In the genomic region with DNA sequence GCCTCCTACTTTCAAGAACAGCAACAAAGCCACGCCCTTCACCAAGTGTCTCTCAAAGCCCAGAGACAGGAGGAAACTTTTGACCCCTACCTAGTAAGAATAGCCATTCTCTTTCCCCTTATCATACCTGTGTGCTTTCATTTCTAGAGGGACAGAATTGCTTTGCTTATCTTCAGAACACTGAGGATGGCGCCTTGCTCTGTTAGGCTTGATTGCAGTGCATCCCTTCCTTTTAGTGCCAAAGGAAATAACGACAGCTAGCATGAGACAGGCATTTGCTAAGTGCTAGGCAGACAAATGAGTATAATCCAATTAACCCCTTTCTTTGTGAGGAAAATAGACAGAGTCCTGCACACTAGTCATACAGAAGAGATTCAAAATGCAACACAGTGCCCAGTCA, we compare ENCODE assay signal across 35 mouse cellular contexts. TPM values are rescaled to one million over a fixed set of nuclear protein-coding genes. Genes with fewer than 3 reads are reported as not detected.
"Had no signal": no experiment of that assay in that cellular context is flagged by ENCODE, and none has a peak within 500 bp of the region (broad histone marks: within the 10 kb centered on the region; RNA-seq: fewer than 3 reads in every experiment).

No protein-coding gene starts in this region.

- H3K9me3 ChIP-seq: heart, embryonic 10.5 days; heart, embryonic 12.5 days; heart, embryonic 13.5 days; heart, embryonic 15.5 days; hindbrain, embryonic 12.5 days; hindbrain, embryonic 13.5 days; hindbrain, embryonic 15.5 days; intestine, embryonic 15.5 days; kidney, embryonic 15.5 days had no signal

- H3K4me3 ChIP-seq: heart, adult 2 months; heart, embryonic 10.5 days; heart, embryonic 12.5 days; heart, embryonic 13.5 days; heart, embryonic 15.5 days; hindbrain, embryonic 10.5 days; hindbrain, embryonic 12.5 days; hindbrain, embryonic 13.5 days; hindbrain, embryonic 15.5 days; intestine, embryonic 15.5 days; kidney, embryonic 15.5 days; layer of hippocampus, adult 2 months had no signal

- H3K36me3 ChIP-seq: heart, embryonic 10.5 days; heart, embryonic 12.5 days; heart, embryonic 13.5 days; heart, embryonic 15.5 days; hindbrain, embryonic 10.5 days; hindbrain, embryonic 12.5 days; hindbrain, embryonic 13.5 days; hindbrain, embryonic 15.5 days; intestine, embryonic 15.5 days; kidney, embryonic 15.5 days had no signal

- H3K27ac ChIP-seq: heart, adult 2 months; heart, embryonic 10.5 days; heart, embryonic 13.5 days; heart, embryonic 15.5 days; hindbrain, embryonic 10.5 days; hindbrain, embryonic 12.5 days; hindbrain, embryonic 13.5 days; hindbrain, embryonic 14.5 days; hindbrain, embryonic 15.5 days; hindbrain, postnatal 0 days; intestine, embryonic 15.5 days; kidney, embryonic 15.5 days; kidney, postnatal 0 days; layer of hippocampus, adult 2 months had no signal

- ATAC-seq: hindbrain, embryonic 16.5 days; hindbrain, postnatal 0 days; inflammation-experienced regulatory T-cells, adult 6 months; intestine, embryonic 15.5 days; intestine, embryonic 16.5 days; intestine, postnatal 0 days had no signal

- H3K9ac ChIP-seq: heart, embryonic 12.5 days; heart, embryonic 13.5 days; heart, embryonic 15.5 days; hindbrain, embryonic 12.5 days; hindbrain, embryonic 13.5 days; hindbrain, embryonic 14.5 days; hindbrain, embryonic 15.5 days; intestine, embryonic 15.5 days; kidney, embryonic 15.5 days had no signal

- DNase-seq: heart, adult 2 months; heart, postnatal 10 days; heart, postnatal 14 days; heart, postnatal 36 days; heart, postnatal 4 days; kidney, adult 11 months; kidney, adult 18-20 months; kidney, adult 2 months; kidney, adult 8-10 months; kidney, adult 9 months; kidney, postnatal 10 days; kidney, postnatal 14 days; kidney, postnatal 25 days; kidney, postnatal 36 days; kidney, postnatal 4 days; layer of hippocampus, adult 9-11 months had no signal

- H3K4me1 ChIP-seq: heart, embryonic 15.5 days; hindbrain, embryonic 10.5 days; hindbrain, embryonic 12.5 days; hindbrain, embryonic 13.5 days; hindbrain, embryonic 15.5 days; intestine, embryonic 15.5 days; kidney, embryonic 15.5 days had no signal

- H3K27me3 ChIP-seq: heart, embryonic 12.5 days; heart, embryonic 13.5 days; heart, embryonic 15.5 days; hindbrain, embryonic 12.5 days; hindbrain, embryonic 13.5 days; hindbrain, embryonic 15.5 days; intestine, embryonic 15.5 days; kidney, embryonic 15.5 days had no signal

RNA-seq across cellular contexts. Expression of gene Slc25a21, which starts 34.4 kb away (rescaled TPM):
- total RNA-seq: hindbrain, postnatal 0 days had no signal
- polyA plus RNA-seq: inflammation-experienced regulatory T-cells, adult 6 months; large intestine, adult 2 months had no signal
